Mouse (Mus musculus) gastrocnemius, adult 8-10 months (tissue): ENCODE data around the gene Abca8b. TPM values are rescaled to one million over a fixed set of nuclear protein-coding genes. Genes with fewer than 3 reads are reported as not detected.
"Not testable (repeated sequence)": the region's sequence is repeated elsewhere in the genome, so short reads cannot be mapped to it uniquely, and the experiment has no call there.

Experiments used
- DNase-seq, 2 experiments: peaks; one replicate each; pipeline ENCODE4 v3.0.0; 2022; ENCODE audit warnings: low spot score in 2 of 2
- total RNA-seq, 4 experiments: library from RNA; stranded (reverse); gene quantifications; 2 replicates each; pipeline ENCODE4 v1.2.4; 2022

Gene Abca8b
- total RNA-seq, 4 experiments from 2014 or later = 13.5 to 23.2 (median 16.6) TPM

- no peak for DNase-seq
These were observed 79.0 kb downstream of the Abca8b start for GRCm38 (mm10) chr11:109916654-109917053.

DNA sequence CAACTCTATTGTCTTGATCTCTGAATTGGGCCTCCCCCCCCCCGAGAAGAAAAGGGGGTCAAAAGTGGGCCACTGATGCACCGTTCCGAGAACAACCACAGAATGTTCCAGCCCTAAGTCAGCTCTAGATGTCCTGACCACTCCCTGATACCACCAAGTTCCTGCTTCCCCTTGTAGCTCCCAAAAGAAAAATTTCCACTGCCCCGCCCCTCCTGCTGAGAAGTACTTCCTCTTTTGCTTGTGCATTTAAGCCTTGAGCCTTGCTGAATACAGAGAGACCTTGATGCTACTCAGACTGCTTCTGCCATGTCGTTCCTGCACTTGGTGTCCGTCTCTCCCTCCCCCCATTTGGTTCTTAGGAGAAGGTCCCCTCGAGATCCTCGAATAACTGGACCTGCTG lies 82.5 kb downstream of the Abca8b start:
- DNase-seq = not testable (repeated sequence)

GRCm38 (mm10) chr11:109912118-109912517 lies 83.5 kb downstream of the Abca8b start:
- DNase-seq = not testable (repeated sequence)

- no peak for DNase-seq
These were observed 85.8 kb downstream of the Abca8b start for GRCm38 (mm10) chr11:109909801-109910200.

- no peak for DNase-seq
These were observed 87.2 kb downstream of the Abca8b start for GRCm38 (mm10) chr11:109908207-109909031.

- DNase-seq = no peak
These were observed 88.1 kb downstream of the Abca8b start for GRCm38 (mm10) chr11:109907508-109907907.

- DNase-seq = peak in 1 of 2 experiments; percentile 31
These were observed 92.7 kb downstream of the Abca8b start for GRCm38 (mm10) chr11:109902616-109903598.

- no peak for DNase-seq
These were observed 95.0 kb downstream of the Abca8b start for GRCm38 (mm10) chr11:109900491-109901241.

GRCm38 (mm10) chr11:109898791-109899467 lies 96.7 kb downstream of the Abca8b start:
- DNase-seq = no peak

- DNase-seq = no peak
These were observed 99.6 kb downstream of the Abca8b start for GRCm38 (mm10) chr11:109895952-109896530.

GRCm38 (mm10) chr11:109895496-109895895 lies 100.1 kb downstream of the Abca8b start:
- peak; percentile 41 to 64 for DNase-seq

GRCm38 (mm10) chr11:109893894-109894804 lies 101.5 kb downstream of the Abca8b start:
- DNase-seq = no peak

DNA sequence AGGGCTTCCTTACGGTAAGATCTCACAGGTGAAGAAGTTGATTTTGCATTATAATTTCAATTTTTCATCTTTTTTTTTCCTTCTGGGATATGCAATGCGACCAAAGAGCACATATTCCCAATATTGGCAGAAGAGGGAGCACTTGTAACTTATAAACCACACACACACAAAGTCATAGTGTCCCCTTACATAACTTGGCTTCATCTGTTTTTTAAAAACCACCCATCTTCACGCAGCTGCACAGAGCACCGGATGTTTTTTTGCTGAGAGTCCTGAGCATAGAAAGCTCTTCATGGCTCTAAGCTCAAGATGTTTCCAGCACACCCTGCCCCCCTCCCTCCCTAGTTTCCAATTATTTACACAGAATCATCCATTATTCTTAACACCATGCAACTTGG lies 103.7 kb downstream of the Abca8b start:
- DNase-seq = peak in 1 of 2 experiments; percentile 47

GRCm38 (mm10) chr11:109891371-109891988 lies 104.2 kb downstream of the Abca8b start:
- DNase-seq = peak in 1 of 2 experiments; percentile 30

GRCm38 (mm10) chr11:109889595-109889994 lies 106.0 kb downstream of the Abca8b start:
- DNase-seq = no peak

DNA sequence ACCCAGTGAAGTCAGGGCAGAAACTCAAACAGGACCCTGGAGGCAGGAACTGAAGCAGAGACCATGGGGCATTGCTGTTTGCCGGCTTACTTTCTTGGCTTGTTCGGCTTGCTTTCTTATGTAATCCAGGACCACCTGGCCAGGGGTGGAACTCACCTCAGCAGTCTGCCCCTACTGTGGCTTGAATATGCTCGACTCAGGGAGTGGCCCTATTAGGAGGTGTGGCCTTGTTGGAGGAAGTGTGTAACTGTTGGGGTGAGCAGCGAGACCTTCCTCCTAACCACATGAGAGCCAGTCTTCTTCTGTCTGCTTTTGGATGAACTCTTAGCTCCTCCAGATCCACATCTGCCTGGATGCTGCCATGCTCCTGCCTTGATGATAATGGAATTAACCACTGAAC lies 108.9 kb downstream of the Abca8b start:
- no peak for DNase-seq

- DNase-seq = no peak
These were observed 110.1 kb downstream of the Abca8b start for GRCm38 (mm10) chr11:109885521-109885920.

DNA sequence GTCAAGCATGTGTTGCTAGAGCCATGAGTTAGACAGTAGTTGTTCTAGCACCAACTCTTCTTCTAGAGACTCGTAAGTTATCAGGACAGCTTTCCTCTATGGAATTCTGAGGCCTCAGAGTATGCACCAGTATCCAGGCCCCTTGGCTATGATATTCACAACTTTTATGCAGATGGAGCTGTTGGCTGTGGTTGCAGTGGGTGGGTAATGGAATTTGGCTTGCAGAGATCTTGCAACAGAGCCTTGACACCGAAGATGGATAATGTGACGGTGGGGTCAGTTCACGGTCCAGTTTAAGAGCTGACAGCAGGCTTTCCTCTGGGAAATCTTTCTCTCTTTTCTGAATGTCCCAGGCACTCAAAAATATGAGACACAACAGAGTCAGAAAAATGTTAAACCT lies 110.8 kb downstream of the Abca8b start:
- peak; percentile 61 to 80 for DNase-seq

- no peak for DNase-seq
These were observed 111.5 kb downstream of the Abca8b start for GRCm38 (mm10) chr11:109884126-109884525.
